Mouse (Mus musculus) spleen, adult 2 months (tissue): ENCODE data around the gene Rab11fip3.

ENCODE experiments used
- CTCF ChIP-seq: fragments of 200-500 bp; IDR thresholded peaks from 2 replicates; pipeline ENCODE4 v1.5.1; 2011; ENCODE audit warnings: mild to moderate bottlenecking, inconsistent platforms; ENCODE audit not compliant: insufficient read depth, insufficient read length, insufficient replicate concordance; ENCODE audit errors: extremely low read depth
- POLR2A ChIP-seq: fragments of 200-500 bp; IDR thresholded peaks from 2 replicates; pipeline ENCODE4 v1.6.1; 2011; ENCODE audit warnings: low read depth, low read length, inconsistent platforms

DNA sequence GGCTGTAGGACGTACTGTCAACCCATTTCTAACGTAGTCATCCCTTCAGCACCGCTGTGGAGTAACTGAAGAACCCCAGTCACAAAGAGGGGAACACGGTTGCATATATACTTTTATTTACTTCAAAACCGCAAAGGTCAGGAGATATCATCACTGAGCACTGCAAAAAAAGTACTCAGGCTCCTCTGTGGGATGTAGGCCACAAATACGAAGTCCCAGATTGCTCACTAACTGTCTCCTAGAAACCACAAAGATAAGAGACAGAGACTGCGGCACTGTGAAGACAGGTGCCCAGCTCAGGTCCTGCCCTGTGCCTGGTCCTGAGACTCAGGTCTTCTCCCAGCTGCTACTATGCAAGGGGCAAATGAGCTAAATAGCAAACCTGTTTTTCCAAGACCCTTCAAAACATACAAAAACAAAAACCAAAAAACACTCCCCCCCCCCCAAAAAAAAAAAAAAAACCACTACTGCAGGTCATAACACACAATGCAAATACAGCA is 48.5 kb downstream of the Rab11fip3 start:
- TF ChIP-seq CTCF (no peak), POLR2A (no peak)
